Mouse (Mus musculus): ENCODE data around the gene Tmem179b.
A peak's percentile ranks its signal among the peaks of the same experiment; 100 is the strongest.

The Tmem179b gene

DNA sequence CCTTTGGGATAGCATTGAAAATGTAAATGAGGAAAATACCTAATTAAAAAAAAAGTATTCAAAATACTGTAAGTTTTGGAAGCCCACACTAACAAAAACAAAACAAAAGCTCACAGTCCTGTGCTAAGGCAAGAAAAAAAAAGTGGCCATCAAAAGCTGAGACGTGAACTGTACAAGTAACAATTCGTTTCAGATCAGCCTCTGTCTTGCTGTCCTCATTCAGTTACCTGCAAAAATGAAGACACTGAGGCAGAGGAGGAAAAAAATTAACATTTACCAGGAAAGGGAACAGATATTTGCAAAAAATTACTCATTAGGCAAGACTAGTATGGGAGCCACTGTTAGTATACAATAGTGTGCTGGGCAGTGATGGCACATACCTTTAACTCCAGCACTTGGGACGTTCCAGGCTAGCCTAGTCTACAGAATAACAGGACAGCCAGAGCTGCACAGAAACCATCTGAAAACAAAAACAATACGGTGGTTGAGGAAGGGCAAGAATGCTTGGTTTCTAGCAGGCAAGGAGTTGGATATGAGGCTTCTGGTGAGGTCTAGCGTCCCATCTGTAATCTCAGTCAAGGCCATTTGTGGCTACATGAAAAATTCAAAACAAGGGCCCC lies 46.7 kb downstream of the Tmem179b start:
- no peak for DNase-seq

DNA sequence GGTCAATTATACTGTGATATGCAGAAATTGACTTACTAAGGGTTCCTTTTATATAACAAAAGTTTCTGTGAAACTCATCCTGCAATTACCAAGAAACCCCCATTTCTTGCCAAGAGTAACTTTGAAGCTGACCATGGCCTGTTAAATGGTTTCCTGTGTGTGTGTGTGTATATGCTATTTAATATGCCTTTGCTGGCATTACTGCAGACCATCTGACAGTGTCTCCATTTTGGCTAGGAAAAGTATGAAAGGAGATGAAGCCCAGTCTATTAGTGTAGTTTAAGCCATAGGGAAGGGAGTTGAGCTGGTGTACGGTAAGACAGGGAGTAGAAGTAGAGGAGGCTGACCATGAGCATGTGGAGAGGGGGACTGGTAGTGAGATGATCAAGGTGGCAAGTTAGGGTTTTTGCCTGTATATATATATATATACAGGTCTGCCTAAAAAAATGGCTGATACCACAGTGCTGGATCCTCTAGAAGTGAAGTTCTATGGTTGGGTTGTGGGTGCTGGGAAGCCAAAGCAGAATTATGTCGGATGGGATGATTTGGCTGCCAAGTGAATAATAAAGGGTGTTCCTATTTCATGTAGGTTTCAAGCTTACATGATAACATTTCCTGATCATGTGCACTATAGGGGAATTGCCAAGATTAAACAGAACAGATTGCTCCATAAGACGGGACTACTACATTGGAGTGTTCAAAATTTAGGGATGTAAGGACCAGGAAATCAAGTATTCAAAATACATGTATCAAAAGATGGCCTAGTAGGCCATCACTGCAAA lies 47.5 kb downstream of the Tmem179b start:
- no peak for DNase-seq

DNA sequence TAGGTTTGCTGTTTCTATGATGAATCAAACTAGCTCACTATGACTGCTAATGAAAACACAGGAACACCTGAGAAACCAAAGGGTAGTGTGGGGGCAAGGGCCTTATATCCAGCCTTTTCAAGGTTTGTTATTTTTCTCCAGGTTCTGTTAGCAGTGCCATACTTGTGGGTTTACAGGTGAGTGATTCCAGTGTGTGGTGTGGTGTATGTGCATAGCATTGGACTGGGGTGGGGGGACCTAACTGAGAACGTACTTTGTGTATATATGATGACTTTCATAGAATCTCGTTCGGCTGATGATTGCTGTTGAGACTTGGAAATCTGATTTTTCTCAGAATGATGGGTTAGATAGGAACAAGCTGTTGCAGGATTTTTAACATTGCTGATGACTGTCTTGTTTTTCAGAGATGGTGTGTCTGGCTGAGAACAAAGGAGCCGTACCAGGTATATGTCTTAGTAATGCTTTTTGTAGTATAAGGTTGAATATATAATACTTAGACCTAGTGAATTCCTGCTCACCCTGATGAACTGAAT lies 49.1 kb downstream of the Tmem179b start:
- DNase-seq: no peak

DNA sequence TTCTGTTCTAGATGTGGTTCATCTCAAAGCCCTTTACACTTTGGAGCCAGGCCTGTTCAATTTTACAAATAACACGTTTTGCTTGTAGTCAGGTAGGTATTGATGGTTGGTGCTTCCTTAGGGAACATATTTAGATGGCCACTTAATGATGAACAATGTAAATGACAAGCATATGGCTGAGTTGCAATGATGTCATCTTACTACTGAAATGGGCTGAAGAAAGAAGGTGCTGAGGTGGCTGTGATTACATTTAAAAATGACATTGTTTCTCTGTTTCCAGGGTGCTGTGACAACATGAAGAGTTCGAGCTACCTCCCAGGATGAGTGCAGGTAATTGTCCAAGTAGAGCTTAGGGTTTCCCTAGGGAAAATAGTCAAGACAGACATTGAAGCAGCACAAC lies 49.9 kb downstream of the Tmem179b start:
- DNase-seq: peak; percentile 42

DNA sequence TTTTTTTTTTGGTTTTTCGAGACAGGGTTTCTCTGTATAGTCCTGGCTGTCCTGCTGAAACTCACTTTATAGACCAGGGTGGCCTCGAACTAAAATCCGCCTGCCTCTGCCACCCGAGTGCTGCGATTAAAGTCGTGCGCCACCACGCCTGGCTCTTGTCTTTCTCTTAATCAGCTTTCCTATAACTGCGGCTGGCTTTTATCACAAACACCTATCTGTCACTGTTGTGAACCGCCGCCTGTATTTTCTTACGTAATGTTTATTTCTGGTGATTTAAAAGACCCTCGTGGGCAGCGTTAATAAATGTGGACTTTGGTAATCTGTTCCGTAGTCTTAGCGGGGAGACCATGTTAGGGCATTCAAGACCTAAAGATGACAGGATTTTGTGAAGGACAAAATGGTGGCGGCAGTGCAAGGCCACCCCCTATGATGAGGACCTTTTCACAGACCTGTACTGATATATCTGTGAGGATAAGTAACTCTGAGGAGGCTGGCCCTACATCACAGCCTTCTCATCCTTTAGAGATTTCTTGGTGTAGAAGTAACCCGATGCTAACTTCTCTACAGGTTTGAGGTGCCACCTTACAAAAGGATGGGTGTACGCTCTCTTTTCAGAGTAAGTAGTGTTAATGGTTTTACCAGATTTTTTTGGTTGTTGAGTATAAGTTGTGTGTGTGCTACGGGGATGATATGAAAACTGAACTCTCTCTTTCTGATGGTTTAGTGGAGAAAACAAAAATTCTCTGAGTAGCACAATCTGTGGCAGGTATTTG lies 50.5 kb downstream of the Tmem179b start:
- peak; percentile 68 for DNase-seq

DNA sequence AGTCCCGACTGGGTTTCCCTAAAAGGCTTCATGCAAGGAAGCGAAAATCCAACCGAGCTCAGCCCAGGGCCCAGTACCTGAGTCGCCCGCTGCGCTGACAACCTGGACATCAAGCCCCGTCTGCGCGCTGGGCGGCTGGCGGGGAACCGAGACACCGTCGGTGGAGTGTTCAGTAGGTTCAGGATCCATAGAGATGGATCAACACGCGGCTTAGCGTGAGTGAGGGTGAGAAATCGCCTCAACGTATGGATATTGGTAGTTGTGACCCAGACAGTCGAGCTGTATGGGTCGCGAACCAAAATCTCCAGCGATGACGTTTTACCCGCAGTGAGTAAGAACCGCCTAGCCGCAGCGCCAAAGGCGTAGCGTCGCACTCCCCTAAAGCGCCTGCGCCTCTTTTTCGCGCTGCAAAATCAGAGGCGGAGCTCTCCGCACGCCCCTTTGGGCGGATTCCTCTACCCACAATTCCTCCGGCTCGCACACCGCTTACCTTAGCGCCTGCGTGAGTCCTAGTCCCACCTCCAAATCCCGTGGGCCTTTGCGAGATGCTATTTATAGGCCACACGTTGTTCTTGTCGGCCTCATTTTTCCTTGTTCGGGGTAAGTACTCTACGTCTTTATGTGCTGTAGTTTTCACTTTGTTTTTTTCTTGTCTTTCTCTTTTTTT lies 51.2 kb downstream of the Tmem179b start, which contains the start of gene Slc3a2:
Slc3a2 (minus strand) TSS at position 463 of the 667 bp plus-strand sequence.
- DNase-seq: peak; percentile 97

DNA sequence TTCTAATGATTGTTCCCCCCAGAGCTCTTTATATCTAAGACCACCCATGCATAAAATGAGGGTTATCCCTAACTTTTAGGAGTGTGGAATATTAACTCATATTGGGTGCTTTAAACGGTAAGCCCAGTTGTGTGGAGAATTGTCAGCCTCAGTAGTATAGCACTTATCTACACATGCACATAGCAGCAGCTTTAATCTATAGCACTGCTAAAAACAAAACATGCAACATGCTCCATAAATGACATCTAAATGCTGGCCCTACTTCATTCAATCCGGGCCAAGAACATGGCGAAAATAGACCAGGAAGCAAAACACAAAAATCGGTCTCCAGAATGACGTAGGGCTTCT lies 51.7 kb downstream of the Tmem179b start:
- no peak for DNase-seq

All from cerebellum, adult 9-10 months (tissue).